Mouse (Mus musculus) c-Kit-positive CD71-negative TER-119-negative erythroid progenitor cells, embryonic 14.5 days (primary cell): ENCODE results near the gene Casz1.

Experiments
- DNase-seq: peaks from one replicate; pipeline ENCODE4 v3.0.0-alpha.2; 2013; ENCODE audit warnings: low read depth

The Casz1 gene

GRCm38 (mm10) chr4:148804137-148804779 lies at the start of gene Casz1:
Gene Casz1, plus strand, starts transcription at chr4:148804429.
- DNase-seq, result no peak

DNA sequence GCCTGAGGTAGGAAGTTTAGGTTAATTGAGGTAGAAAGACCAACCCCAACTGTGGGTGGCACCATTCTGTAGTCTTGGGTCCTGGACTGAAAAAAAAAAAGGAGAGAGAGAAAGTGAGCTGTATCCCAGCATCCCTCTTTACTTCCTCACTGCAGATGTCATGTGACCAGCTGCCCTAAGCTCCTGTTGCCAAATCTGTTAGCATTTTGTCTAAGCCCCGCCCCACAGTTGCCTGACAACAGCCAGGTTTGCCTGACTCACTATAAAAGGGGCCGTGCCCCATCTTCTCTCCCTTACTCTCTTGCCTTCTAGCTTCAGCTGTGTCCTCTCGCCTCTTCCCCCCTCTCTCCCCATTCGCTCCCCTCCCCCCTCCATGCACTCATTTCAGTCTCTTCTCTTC lies 45.4 kb upstream of the Casz1 start:
- DNase-seq, result no peak

DNA sequence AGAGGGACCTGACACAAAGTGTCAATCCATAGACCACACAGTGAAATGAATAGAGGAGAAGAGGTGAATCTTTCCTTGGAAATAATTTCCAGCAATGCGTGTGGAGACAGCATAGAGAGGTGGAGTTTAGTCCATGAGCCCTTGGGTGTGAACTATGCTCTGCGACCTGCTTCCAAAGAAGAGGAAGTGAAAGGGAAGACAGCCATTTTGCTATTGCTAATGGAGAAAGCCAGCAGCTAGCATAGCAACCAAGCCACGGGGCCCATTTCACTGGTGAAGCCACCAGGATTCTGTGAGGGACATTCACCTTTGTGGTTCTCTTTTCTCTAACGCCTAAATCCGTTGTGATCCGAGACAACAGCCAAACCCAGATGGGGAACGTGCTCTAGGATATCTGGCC lies 44.1 kb upstream of the Casz1 start:
- DNase-seq, result no peak

DNA sequence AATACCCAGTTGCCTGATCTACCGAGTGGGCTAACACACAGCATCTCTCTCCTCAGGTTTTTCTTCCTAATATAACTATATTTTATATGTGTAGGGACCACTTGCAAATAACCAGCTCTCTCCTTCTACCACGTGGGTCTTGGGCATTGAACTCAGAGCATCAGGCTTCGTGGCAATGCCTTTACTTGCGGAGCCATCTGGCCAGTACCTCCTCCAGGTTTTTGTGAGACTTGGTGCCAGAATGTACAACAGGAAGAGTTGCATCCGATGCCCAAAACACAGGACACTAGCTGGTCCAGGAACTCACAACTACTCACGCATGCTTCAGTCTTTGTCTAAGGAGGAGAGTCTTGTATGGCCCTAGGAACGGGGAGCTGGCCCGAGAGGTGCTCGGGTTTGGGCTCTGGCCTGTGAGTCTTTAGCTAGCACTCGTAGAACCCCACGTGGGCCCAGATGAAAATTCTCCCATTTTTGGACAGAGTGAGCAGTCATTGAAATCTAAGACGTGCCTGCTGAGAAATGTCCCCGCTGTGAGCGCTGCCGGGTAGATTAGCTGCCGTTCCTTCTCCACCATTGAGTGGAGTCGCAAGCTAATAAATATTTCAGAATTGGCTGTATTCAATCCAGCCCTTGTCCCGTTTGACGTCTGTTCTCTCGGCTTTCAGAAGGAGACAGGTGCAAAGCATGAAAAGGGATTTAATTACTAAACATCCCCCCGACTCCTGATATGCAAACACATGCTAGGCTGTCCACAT lies 38.0 kb upstream of the Casz1 start:
- no peak for DNase-seq

- no peak for DNase-seq
Observed at GRCm38 (mm10) chr4:148767655-148768305, 36.4 kb upstream of the Casz1 start.

DNA sequence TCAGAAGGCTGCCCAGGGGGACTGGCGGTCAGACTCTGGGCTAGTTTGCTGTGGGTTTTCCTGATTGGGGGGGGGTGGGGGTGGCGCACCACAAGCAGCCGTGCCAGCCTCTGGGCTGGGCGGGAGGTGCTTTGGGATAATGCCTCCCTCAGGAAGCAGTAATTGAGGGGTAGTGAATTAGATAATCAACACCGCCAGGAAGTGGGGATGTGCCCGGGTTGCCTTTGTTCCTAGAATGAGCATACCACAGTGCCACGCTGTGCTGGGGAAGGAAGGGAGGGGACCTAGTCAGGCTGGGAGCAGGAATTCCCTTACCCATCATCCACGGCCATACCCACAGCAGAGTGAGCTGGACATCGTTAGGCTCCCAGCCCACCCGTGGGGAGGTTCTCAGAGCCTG lies 35.6 kb upstream of the Casz1 start:
- DNase-seq, result no peak

- no peak for DNase-seq
Observed at GRCm38 (mm10) chr4:148770582-148771408, 33.4 kb upstream of the Casz1 start.

DNA sequence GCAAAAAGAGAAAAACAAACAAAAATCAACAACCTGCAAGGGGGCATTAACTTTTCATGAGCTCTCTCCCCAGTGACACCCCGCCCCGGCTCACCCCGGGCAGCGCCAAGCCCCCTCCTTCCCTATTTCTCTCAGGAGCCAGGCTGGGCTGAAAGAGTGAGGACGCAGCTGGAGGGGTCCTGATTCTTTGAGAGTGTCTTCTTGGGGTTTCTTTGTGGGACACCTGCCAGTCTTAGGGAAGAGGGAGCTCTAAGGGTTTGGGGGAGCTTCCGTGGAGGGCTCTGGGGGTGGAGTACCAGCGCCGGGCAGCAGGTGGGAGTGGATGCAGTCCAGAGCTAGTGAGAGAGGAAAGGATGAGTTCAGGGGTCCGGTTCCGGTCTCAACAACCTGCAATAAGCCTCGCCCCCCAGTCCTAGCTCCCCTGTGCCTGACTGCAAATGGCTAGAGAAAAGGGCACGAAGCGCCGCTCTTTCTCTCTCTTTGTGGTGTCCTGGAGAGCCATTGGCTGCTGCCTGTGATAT lies 32.8 kb upstream of the Casz1 start:
- no peak for DNase-seq

GRCm38 (mm10) chr4:148772658-148773057 lies 31.6 kb upstream of the Casz1 start:
- DNase-seq, result no peak

DNA sequence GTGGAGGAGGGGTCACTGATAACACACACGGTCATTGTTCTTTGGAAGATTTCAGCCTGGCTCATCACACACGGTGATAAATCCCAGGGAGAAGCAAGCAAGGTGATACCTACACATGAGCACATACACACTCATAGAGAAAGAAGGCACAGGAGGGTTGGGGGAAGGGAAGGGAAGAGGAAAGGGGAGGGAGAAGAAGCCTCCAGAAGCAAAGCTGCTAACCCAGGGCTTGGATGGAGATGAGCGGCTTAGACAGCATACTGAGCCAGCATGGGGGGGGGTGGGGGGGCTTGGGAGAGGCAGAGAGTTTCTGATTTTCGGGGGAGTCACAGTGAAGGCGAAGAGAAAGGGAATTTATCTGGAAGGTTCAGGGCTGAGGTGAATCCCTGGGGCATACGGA lies 30.2 kb upstream of the Casz1 start:
- no peak for DNase-seq

DNA sequence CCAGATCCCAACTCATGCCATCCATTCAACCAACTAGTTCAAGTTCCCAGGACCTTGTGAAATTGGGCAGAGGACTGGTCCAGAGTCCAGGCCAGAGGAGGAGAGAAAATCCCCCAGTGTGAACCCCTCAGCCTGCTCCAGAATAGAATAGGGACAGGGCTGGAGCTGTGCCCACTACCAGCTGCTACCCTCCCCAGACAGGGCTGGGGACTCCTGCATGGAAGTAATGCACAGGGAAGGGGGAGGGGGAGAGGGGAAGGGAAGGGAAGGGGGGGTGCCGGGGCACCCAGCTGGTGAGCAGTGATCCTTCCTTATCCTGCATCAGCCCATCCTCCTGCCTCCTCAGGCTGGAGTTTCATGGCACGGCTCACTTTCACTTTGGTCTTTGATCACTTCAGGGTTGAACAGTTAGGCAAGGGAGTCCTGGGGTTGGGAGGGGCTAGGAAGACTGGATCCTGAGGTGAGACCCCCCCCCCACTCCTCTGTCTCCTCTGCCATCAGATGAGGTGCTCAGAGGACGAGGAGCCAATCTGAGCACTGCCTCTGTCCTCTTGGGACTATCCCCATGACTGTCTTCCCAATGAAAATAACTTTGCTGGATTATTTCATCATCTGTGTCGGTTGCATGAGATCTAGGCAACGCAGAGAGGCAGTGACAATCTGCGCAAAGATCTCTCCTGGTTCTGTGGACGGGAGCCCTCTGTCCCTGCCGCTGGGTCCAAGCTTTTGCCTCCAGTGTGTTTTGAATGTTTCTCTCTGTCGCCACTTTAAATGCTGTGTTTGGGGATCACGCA lies 28.6 kb upstream of the Casz1 start:
- no peak for DNase-seq

GRCm38 (mm10) chr4:148780097-148780621 lies 24.1 kb upstream of the Casz1 start:
- no peak for DNase-seq

DNA sequence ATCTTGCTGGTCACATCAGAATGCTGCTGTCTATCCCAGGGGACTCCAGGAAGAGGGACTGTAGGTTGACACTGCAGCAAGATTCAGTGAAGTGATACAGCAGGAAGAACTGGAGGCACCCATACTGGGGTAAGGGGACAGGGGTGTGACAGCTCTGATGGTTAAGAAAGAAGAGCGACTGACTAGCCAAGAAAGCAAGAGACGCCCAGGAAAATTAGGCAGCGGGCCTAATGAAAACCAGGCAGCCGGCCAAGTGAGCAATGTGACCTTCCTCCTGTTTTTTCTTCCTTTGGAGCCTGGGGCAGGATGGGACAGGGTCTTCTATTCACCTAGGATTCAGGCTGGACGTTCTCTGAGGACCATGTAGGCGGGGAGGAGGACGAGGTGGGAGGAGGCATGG lies 22.7 kb upstream of the Casz1 start:
- no peak for DNase-seq

GRCm38 (mm10) chr4:148782880-148783279 lies 21.3 kb upstream of the Casz1 start:
- no peak for DNase-seq

DNA sequence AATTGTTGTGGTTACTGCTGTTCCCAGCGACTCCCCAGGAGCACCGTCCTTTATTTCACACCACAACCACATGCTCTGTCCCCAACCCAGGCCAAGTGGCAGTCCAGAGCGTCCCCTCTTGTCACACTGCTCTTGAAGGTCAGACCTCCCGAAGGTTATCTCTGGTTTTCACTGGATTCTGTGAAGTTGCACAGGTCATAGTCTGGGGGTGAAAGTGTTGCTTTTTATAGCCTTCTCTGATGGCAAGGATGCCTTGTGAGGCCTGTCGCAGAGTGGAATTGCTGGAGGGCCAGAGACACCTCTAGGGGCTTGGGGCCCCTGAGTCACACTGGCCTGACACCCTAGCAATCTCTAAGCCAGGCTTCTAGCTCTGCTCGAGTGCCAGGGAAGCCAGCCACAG lies 20.5 kb upstream of the Casz1 start:
- no peak for DNase-seq

DNA sequence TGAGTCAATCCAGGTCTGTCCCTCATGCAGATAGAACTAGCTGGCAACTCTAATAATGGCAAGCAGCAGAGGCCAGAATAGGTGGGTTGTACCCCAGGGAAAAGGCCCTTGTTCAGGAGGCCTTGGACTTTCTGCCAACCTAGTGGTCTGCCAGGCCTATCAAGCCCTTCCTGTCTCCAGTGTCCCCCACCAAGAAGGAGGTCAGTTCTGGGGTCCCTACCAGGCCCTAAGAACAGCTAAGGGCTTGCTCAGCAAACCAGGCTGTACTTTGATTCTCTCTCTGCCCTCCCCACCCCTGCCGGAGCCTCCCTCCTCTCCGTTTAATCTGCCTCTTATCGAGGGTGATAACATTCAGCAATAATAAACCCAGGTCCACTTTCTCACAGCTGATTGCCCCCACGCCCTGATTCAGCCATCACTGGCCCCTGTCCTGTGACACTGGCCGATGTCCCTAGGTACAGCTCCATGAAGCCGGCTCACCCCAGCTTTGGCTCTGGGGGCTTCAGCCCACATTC lies 19.1 kb upstream of the Casz1 start:
- DNase-seq, result no peak

GRCm38 (mm10) chr4:148785995-148786394 lies 18.2 kb upstream of the Casz1 start:
- no peak for DNase-seq

- DNase-seq, result no peak
Observed at GRCm38 (mm10) chr4:148790940-148791339, 13.3 kb upstream of the Casz1 start.

- DNase-seq, result no peak
Observed at GRCm38 (mm10) chr4:148795038-148795437, 9.2 kb upstream of the Casz1 start.

DNA sequence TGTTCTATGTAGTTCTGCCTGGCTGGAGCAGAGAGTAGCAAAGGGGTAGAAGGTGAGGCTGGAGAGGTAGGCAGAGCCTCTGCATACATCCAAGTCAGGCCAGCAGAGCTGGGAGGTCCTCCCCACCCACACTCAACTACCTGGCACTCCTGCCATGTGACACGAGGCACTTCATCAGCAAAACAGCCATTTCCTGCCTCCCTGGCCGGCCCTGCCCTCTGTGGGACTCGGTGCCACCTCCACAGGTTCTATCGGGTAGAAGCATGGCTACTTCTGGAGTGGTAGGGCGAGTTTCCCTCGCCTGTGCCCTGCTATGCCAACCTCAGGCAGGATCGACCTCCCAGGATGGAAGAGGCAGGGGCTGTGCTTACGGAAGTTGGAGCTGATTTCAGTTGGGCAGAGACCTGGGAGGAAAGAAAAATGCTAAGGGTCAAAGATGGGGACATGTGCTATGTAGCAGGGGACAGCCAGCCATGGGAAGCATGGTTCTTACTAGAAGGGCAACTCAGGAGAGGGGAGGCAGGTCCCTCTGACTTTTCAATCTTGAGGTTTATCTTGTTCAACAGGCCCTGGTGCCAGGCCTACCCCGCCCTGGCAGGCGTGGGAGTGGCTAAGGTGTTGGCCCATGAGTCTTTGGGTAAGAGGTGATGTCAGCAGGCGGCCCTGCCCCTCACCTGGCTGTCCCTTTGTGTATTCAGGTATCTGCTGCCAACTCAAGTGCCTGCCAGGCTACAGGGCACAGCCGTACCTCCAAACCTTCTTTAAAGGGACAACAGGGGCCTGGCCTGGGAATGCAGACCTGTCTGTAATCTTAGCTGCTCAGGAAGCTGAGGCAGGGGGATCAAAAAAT lies 6.5 kb upstream of the Casz1 start:
- no peak for DNase-seq
